In the genomic region with DNA sequence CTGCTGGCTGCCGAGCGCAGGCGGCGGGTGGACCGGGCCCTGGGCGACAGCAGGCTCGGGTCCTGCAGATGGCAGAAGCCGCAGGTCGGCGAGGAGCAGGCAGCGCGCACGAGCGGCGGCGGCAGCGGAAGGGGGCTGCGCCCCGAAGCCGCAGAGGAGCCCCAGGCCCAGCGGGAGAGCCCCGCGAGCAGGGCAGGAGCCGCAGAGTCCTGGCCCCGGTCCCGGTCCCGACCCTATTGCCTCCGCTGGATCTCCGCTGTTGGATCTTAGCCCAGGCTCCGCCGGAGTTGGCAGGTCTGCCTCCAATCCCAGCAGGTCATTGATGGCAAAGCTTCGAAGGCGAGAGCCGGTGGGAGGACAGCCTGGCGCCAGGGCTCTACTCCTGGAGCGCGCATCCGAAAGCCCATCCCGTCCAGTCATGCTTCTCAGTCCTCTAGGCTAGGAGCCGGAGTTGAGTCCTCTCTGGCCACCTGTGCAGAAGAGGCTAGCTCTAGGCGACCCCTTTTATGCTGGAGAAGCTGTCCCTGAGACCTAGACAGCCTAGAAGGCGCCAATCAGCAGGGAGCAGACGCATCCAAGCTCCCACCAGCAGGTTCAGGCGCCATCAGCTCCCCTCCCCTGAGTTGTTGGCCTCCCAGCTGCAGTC, we compare ENCODE assay signal across 7 mouse cellular contexts. TPM values are rescaled to one million over a fixed set of nuclear protein-coding genes. Genes with fewer than 3 reads are reported as not detected.
A peak's percentile ranks its signal among the peaks of the same experiment; 100 is the strongest.
DNase-seq lines count a peak whose midpoint lies in the region; ATAC-seq and TF ChIP-seq lines count a peak whose summit lies in the region.

No protein-coding gene starts in this region.

- TF ChIP-seq POLR2A in thymus, adult 2 months (IDR thresholded peaks at IDR 0.05; ENCODE audit: control insufficient read depth, extremely low read depth, insufficient read depth, low read length, poor library complexity), result no peak

- WGBS in thymus, adult 2 months, result 3% methylated on average over 44 of the region's 44 CpGs
- 1% methylated on average over 44 of the region's 44 CpGs for WGBS in liver, embryonic 16.5 days (ENCODE audit: insufficient replicate concordance)
- under 1% methylated on average over 43 of the region's 44 CpGs for WGBS in stomach, embryonic 15.5 days

- H3K4me3 ChIP-seq in thymus, adult 2 months (ENCODE audit: control insufficient read depth, insufficient read depth, low read length), result no peak overlapping the region
- H3K4me3 ChIP-seq in liver, embryonic 16.5 days (ENCODE audit: low read depth, low read length), result no peak overlapping the region; the same call in 1 of the 2 replicates
- H3K4me3 ChIP-seq in stomach, embryonic 15.5 days (replicated peaks), result peak overlapping the region; percentile 26

- no peak overlapping the region for H3K27ac ChIP-seq in thymus, adult 2 months (ENCODE audit: control insufficient read depth, insufficient read depth, low read length)
- no peak overlapping the region for H3K27ac ChIP-seq in liver, embryonic 16.5 days (ENCODE audit: low read length)
- H3K27ac ChIP-seq in stomach, embryonic 15.5 days, result no peak overlapping the region

- H3K4me2 ChIP-seq in liver, embryonic 16.5 days (ENCODE audit: low read depth, low read length), result peak overlapping the region; percentile 15; the same call in 1 of the 2 replicates
- H3K4me2 ChIP-seq in stomach, embryonic 15.5 days, result peak overlapping the region; percentile 55

- ATAC-seq in liver, embryonic 16.5 days (ENCODE audit: low read depth), result no peak
- no peak for ATAC-seq in stomach, embryonic 15.5 days (ENCODE audit: insufficient read depth, low FRiP score, low read depth)

- peaks cover 11% of the 10 kb centered on the region for H3K27me3 ChIP-seq in thymus, adult 2 months (ENCODE audit: control insufficient read depth, insufficient read depth, low read length)
- peaks cover 50% of the 10 kb centered on the region for H3K27me3 ChIP-seq in liver, embryonic 16.5 days (ENCODE audit: control insufficient read depth, insufficient read depth, low read depth, low read length)
- peaks cover 63% of the 10 kb centered on the region for H3K27me3 ChIP-seq in stomach, embryonic 15.5 days (replicated peaks)

- TF ChIP-seq CTCF in thymus, adult 2 months (IDR thresholded peaks at IDR 0.05; ENCODE audit: borderline replicate concordance, control insufficient read depth, extremely low read depth, insufficient read depth, low read length, poor library complexity), result no peak

- no peaks in the 10 kb centered on the region for H3K36me3 ChIP-seq in thymus, adult 2 months (ENCODE audit: control insufficient read depth, insufficient read depth, low read length)
- no peaks in the 10 kb centered on the region for H3K36me3 ChIP-seq in liver, embryonic 16.5 days (ENCODE audit: control insufficient read depth, insufficient read depth)
- no peaks in the 10 kb centered on the region for H3K36me3 ChIP-seq in stomach, embryonic 15.5 days

- no peaks in the 10 kb centered on the region for H3K4me1 ChIP-seq in thymus, adult 2 months (replicated peaks; ENCODE audit: control insufficient read depth, insufficient read depth, low read length)
- H3K4me1 ChIP-seq in liver, embryonic 16.5 days (ENCODE audit: control insufficient read depth, low read depth, low read length), result no peaks in the 10 kb centered on the region
- 0 out of 2 replicates have a peak, but pooled peaks cover 8% of the 10 kb centered on the region for H3K4me1 ChIP-seq in stomach, embryonic 15.5 days

- peak; percentile 11 for DNase-seq in thymus, postnatal 25 days
- no peak for DNase-seq in thymus, adult 2 months
- DNase-seq in cerebellum, postnatal 25 days, result peak; percentile 93 to 94
- DNase-seq in heart, adult 8-10 months (ENCODE audit: low spot score), result peak; percentile 42
- DNase-seq in kidney, adult 18-20 months, result peak; percentile 65

- no peaks in the 10 kb centered on the region for H3K9me3 ChIP-seq in liver, embryonic 16.5 days (replicated peaks; ENCODE audit: control insufficient read depth, low read length)
- no peaks in the 10 kb centered on the region for H3K9me3 ChIP-seq in stomach, embryonic 15.5 days

- H3K9ac ChIP-seq in liver, embryonic 16.5 days (ENCODE audit: low read depth, low read length), result no peak overlapping the region
- H3K9ac ChIP-seq in stomach, embryonic 15.5 days, result no peak overlapping the region

RNA-seq across cellular contexts. Expression of gene Vsx1, which starts 0.5 kb away (rescaled TPM):
- polyA plus RNA-seq in thymus, adult 2 months (2012; rRNA removed), result not detected in 2 replicates
- total RNA-seq in heart, adult 8-10 months (2022), result under 1 TPM; 0.09 to 0.13 (median 0.12) TPM
- not detected in 2 replicates for polyA plus RNA-seq in liver, embryonic 16.5 days (2015; fragmentation: Nextera tagmentation; extraction: Ambion mirVana)
- polyA plus RNA-seq in stomach, embryonic 15.5 days (2015; fragmentation: Nextera tagmentation; extraction: Ambion mirVana), result not detected in 2 replicates

RNA-seq across cellular contexts. Expression of gene Acss1, which starts 20.4 kb away (rescaled TPM):
- 124 and 136 TPM in 2 replicates for polyA plus RNA-seq in thymus, adult 2 months (2012; rRNA removed)
- total RNA-seq in heart, adult 8-10 months (2022), result 100 to 1,000 TPM; 259 to 343 (median 275) TPM
- 49.9 and 56.3 TPM in 2 replicates for polyA plus RNA-seq in liver, embryonic 16.5 days (2015; fragmentation: Nextera tagmentation; extraction: Ambion mirVana)
- polyA plus RNA-seq in stomach, embryonic 15.5 days (2015; fragmentation: Nextera tagmentation; extraction: Ambion mirVana), result 27.8 and 30.9 TPM in 2 replicates
